Mouse (Mus musculus): ENCODE results near the gene Gpbar1. TPM values are rescaled to one million over a fixed set of nuclear protein-coding genes. Genes with fewer than 3 reads are reported as not detected.

Gene Gpbar1
- total RNA-seq, 1 experiment from 2014 or later: not detected

DNA sequence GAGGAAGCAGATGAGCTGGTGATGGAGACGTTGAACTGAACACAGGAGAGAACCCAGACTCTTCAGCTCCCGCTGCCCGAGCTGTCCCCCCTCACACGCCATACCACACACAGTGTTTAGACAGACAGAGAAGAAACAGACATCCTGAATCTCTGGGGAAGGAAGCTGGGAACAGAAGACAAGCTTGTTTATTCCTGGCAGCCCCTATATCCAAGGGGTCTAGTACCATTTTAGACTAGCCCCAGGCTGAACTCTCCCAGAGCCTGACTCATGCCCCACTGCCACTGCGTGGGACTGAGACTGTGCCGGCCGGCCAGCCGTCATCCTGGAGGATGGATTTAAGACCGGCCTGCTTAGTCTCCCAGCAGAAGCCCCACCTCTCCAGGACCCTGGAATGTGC, 3.3 kb upstream of the Gpbar1 start:
- no peak; the same call in 1 of the 2 replicates for ATAC-seq (replicated peaks; ENCODE audit: low read depth, poor library complexity, severe bottlenecking)

DNA sequence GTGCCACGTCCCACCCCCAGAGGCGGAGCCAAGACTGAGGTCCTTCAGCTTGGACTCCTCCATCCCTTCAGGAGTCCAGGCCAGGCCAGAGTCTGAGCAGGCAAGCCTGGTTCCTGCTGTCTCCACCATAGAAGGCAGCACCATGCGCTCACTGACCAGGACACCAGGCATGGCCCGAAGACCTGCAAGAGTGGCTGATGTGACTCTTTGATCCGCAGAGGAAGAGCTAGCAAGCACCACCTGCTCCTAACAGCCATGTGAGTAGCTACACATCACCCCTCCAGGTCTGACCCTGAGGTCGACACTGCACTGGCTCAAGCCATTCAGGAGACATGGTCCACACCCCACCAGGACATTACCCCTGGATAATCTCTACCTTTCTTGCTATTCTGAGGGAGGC, 1.3 kb upstream of the Gpbar1 start:
- ATAC-seq (replicated peaks; ENCODE audit: low read depth, poor library complexity, severe bottlenecking): no peak

DNA sequence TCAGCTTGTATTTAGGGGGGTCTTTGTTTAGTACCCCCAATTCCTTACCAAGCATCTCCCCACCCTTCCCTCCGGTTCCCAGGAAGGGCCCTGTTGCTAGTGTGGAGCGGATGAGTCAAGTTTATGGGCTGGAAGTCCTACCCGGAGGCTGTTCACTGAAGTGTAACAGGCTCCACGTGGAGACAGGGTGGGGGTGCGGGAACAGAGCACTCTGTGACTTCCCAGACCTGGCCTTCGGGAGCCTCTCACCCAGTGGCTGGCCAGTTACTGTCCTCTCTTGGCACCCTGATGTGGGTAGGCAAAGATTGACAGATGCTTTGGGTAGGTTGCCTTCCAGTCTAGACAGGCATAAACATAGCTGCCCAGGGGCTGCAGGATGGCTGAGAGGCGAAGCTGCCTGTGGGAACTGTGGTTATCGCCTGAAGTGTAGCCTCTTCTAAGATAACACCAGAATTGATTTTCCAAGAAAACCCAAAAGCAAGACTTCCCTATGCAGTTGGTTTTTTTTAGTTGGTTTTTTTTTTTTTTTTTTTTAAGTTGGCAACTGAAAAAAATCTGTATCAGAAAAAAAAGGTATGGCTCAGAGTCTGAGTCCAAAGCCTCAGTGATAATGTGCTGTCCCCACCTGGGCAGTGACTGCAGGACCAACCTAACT, 340 bp upstream of the Gpbar1 start:
- ATAC-seq (replicated peaks; ENCODE audit: low read depth, poor library complexity, severe bottlenecking): no peak

DNA sequence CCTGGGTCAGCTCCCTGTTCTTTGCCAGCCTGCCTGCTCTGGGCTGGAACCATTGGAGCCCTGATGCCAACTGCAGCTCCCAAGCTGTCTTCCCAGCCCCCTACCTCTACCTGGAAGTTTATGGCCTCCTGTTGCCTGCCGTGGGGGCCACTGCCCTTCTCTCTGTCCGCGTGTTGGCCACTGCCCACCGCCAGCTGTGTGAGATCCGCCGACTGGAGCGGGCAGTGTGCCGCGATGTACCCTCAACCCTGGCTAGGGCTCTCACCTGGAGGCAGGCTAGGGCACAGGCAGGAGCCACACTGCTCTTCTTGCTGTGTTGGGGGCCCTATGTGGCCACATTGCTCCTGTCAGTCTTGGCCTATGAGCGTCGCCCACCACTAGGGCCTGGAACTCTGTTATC, 638 bp downstream of the Gpbar1 start:
- no peak for ATAC-seq (replicated peaks; ENCODE audit: low read depth, poor library complexity, severe bottlenecking)

DNA sequence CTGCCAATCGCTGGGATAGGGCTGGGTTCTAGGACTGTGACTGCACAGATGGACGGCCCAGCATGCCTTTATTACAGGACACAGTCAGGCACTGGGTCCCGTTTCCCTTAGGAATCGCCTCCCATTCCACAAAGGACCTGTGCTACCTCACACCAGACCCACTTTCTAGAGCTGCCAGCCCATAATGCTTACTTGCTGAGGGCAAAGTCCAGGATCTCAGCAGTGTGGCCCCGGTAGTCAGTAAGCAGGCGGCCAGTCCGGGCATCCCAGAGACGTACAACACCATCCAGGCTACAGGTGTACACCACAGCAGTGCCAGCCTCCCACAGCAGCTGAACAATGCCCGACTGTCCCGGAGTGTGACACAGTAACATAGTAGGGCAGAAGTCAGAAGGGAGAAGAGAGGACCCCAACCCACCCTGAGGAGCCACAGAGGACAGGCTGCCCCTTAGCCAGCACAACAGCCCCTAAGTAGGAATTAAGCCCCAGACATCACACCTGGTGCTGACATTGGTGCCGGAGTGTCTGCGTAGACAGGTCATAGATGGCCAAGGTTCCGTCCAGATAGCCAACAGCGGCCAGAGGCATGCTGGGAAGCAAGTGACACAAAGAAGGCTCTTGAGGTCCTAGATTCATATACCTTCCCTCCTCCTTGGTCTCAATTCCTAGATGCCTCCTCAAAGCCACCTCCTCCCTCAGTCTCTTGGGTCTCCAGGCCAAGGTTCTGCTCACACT, 2.4 kb downstream of the Gpbar1 start:
- ATAC-seq (replicated peaks; ENCODE audit: low read depth, poor library complexity, severe bottlenecking): no peak

DNA sequence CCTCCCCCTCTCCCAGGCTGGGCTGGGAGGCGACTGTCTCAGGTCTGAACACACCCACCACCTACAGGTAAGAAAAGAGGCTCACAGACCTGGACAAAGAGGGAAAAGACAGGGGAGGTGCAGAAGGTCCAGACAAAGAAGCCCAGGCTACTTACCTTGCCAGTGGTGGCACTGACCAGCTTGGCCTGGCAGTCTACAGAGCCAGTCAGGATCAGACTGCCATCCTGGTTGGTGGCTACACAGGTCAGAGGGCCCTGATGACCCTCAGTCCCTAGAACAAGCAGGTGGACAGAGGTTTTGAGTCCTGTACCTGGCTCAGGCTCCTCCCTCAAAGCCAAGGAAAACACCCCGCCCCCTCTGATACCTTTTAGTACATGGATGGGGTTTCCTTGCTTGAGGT, 3.0 kb downstream of the Gpbar1 start:
- no peak for ATAC-seq (replicated peaks; ENCODE audit: low read depth, poor library complexity, severe bottlenecking)

DNA sequence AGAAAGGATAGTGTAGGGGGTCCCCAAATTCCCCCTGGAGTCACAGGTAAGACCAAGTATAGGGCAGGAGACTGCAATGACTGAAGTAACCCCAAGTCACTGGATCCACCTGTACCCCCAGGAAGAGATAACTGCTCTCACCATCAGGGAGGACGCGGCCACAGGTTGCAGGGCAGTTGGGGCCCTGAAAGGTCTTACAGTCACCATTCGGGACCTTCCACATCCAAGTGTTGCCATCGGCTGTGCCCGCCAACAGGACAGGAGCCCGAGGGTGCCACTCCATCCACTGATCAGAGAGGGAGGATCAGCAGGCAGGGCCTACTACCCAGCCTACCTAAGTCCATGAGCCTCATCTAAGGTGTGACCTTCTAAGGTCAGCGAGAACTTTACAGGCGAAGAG, 3.5 kb downstream of the Gpbar1 start:
- ATAC-seq (replicated peaks; ENCODE audit: low read depth, poor library complexity, severe bottlenecking): no peak

DNA sequence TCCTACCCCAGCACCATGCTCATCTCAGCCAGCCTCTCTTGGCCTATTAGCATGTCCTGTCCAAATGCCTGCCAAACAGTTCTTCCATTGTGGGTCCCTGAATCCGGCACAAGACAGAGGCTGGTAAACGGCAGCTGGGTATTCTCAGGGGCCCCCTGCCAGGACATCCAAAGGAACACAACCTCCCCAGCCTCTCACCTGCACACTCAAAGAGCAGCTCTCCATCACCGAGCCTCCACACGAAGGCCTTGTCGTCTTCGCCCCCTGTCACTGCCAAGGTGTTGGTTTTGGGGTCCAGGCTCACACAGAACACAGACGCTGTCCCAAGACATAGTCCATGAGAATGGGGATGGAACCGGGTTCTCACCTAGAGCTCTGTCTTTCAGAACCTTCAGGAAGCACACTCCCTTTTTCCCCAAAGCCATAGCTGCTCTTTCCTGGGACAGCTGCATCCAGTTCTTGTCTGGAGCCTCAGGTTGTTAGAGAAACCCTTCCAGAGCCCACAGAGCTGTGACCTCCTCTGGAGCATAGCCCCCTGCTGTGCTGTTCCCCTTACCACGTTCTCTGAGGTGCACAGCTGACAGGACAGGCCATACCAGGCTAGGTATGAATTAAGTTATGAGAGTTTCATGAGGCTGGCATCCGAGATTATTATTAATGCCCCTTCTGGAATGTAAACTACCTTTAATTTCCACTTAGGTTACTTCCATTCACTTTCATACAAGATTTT, 4.7 kb downstream of the Gpbar1 start:
- no peak for ATAC-seq (replicated peaks; ENCODE audit: low read depth, poor library complexity, severe bottlenecking)

DNA sequence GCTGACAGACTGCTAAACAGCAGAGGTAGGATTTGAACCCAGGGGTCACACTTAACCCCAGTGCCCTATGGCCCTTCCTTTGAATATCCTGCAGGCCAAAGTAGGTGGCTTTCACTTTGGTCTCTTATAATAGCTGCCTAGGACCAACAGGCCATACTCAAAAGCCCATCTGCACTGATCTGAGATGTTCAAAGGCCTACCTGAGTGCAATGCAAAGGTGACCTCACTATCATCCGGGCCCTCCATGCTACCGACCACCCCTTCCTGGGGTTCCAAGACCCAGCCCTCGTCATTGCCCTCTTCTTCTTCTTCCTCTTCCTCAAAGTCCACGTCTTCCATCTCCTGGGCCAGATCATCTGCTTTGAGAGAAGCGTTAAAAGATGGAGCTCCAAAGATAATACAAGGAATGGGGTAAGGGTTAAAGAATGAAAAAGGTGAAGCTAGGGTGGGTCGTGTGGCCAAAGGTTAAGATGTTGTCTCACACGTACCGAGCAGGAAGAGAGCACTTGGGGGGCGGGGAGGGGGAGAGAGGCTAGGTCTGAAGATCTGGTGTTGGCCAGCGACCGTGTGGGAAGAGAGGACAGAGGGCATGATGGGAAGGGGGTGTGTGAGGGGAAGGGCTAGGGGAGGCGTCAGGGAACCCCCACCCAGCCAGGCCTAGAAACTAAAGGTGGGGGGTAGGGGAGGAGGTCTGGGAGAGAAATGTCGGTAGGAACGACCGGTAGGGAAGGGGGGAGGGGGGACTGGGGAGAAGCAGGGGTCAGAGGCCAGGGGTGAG, 5.5 kb downstream of the Gpbar1 start:
- peak; percentile 31 for ATAC-seq (replicated peaks; ENCODE audit: low read depth, poor library complexity, severe bottlenecking)

DNA sequence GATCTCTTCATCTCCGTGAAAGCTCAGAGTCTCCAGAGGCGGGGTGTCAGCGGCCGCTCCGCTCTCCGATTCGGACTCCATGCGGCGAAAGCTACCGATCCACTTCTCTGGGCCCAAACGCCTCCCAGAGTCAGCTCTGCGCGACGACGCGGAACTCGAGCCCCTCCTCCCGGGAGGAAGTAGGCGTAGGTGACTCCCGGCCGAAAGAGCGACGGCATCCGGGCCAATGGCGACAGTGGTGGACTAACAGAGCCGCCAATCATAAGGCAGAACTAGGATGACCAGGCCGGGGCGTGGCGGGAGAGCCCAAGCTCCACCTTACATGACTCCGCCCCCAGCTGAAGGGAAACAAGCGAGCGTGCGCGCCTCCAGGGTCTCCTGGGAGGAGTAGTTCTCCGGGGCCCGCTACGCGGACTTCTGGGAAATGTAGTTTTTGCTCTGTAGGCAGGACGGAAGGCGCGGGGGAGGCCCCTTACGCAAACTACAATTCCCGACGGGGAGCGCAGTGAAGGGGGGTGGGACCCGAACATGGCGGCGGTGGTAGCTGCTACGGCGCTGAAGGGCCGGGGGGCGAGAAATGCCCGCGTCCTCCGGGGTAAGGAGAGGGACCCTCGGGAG, 6.3 kb downstream of the Gpbar1 start, which contains the start of the genes Aamp and Pnkd:
TSS of gene Aamp (minus strand) at position 196 of the 618 bp plus-strand sequence.
TSS of gene Pnkd (plus strand) at position 388 of the 618 bp plus-strand sequence.
- ATAC-seq (replicated peaks; ENCODE audit: low read depth, poor library complexity, severe bottlenecking): peak; percentile 90

DNA sequence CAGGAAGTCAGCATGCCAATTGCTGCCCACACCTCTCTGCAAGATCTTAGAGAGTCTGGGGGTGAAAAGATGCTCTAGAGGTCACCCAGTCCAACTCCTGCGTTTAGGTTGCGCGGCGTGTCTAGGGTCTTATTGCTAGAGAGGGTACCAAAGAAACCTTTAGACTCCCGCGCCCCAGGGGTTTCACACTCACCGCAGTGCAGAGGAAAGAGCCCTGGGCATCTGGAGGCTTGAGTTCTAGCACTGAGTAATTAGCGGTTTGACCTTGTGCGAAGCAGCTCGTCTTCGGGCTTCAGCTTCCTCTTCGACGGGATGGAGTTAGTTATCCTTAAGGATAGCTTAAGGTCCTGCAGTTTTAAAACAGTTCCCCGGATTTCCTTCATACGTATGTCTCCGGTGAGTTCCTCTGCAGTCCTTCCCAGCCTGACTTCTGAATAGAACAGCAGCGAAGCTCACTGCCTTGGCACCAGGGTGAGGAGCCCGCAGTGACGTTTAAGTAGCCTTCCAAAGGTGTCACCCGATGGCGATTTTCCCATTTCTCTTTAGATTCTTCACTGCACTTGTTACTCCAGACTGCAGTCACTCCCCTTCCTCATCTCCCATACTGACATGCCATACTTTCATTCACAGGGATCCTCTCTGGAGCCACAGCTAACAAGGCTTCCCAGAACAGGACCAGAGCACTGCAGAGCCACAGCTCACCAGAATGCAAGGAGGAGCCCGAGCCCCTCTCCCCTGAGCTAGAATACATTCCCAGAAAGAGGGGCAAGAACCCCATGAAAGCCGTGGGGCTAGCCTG, 7.1 kb downstream of the Gpbar1 start:
- 0 out of 2 replicates have a peak, but pooled peaks have one; percentile 1 for ATAC-seq (replicated peaks; ENCODE audit: low read depth, poor library complexity, severe bottlenecking)

DNA sequence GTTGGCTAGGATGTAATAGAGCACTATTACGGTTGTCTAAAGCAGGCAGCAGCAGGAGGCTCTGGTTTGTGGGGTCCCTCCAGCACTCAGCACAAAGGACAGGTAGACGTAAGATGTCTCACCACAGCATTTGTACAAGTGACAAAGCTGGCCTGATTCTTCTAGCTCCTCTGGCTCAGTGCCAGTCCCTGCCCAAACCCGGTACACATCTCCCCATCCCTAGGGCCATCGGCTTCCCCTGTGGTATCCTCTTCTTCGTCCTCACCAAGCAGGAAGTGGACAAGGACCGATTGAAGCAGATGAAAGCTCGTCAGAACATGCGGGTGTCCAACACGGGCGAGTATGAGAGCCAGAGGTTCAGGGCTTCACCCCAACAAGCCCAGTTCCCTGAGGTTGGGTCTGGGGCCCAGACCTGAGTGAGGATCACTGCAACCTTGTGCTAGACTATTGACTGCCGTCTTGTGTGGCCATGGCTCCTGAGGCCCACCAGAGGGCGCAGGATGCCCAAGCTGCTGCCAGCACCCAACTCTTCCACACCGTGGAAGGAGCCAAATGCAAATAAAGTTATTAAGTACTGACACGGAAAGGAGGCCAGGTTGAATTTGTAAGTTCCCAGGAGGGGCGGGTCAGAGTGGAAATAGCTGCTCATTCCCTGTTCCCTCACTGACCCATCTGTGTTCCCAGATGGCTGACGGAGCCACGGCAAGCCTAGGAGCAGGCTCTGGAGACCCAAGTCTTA, 8.7 kb downstream of the Gpbar1 start:
- peak; percentile 30; the same call in 1 of the 2 replicates for ATAC-seq (replicated peaks; ENCODE audit: low read depth, poor library complexity, severe bottlenecking)

DNA sequence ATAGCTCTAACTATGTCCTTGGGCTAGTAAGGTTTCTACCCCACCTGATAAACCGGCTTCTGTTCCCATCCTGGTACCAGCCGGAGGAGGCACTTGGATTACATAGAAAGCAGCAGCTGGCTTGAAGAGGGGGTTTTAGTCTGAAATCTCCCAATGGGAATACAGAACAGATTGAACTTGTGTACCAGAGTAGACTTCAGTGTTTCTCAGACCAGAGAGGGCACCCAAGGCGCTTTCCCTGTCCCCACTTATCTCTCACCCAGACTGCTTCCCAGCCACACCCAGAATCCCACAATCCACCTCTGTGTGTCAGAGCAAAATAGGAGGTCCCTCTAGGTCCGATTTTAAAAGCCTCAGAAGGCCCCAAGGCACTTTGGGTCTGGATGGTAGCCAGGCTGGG, 10.0 kb downstream of the Gpbar1 start:
- ATAC-seq (replicated peaks; ENCODE audit: low read depth, poor library complexity, severe bottlenecking): no peak

DNA sequence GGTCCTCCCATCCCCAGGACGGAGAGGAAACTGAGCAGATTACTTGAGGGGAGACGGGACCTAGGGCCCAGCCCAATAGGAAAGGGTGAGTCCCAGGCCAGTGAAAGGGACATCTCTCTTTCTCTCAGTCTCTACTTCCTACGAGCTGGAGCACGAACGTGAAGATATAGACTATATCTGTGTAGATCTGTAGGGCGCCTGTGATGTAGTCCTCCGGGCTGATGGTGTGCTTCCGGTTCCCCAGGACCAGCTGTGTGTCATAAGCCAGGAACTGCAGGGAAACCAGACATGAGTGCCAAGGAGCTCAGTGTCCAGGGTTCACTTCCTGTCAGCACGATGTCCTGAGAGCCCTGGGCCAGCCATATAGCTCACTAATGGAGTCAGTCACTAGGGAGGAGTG, 10.9 kb downstream of the Gpbar1 start:
- ATAC-seq (replicated peaks; ENCODE audit: low read depth, poor library complexity, severe bottlenecking): no peak

DNA sequence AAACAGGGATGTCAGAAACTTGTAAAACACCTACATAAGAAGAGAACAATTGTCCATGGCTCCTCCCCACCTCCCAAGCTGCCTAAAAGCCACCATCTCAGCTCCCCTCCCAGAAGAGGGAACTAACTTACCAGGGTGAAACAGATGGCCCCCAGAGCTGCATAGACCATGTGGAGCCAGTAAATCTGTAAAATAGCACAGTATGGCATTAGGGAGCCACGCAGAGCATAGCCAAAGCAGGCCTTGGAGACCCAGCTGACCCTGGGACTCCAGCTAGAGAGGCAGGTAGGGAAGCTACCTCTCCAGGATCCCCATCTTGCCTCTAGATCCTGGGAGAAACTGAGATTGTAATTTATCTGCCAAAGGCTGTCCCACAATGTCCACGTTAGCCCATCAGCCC, 11.4 kb downstream of the Gpbar1 start:
- no peak for ATAC-seq (replicated peaks; ENCODE audit: low read depth, poor library complexity, severe bottlenecking)

DNA sequence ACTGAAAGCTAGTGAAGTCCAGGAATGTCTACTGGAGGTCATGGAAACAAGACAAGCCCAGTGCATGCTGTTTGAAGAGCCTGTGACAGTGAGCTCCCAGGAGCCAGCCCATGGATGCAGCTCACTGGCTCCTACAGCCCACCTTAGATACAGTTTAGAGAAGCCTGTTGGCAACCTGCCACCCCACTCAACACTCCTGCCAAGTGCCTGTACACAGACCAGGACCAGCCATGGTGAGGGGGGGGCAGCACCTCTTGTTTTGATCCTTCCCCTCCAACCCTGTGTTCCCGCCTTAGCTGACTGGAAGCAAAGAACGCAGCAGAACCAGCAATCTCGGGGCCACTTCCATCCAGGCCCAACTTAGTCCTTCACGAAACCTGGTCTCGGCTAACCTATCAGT, 11.8 kb downstream of the Gpbar1 start:
- no peak for ATAC-seq (replicated peaks; ENCODE audit: low read depth, poor library complexity, severe bottlenecking)

DNA sequence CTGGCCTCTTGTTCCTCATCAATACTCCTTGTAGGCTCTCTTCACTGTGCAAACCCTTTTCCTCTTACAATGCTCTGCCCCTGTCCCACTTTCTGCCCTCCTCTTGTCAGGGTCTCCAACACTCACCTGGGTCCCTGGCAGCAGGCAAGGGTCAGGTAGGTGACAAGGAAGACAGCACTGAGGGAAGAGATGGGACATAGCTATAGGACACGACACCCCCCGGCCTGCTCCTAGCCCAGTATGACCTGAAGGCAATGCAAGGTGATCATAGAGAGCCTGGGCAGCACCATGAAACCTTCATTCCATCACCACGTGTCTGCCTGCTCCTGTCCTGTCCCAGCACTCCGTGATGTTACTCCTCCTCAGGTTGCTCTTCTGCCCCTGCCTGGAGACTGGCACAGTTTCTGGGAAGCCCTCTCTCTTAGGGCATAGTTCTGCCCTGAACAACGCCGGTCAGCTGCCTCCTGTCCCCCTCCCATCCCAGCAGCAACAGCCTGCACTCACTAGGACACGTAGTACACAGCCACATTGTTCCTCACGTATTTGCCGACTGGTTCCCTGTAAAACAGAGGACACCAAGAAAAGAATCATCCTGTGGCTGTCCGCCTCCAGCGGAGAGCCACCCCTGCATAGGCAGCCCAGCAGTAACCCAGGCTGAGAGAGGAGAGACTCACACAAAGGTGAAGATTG, 14.1 kb downstream of the Gpbar1 start:
- no peak for ATAC-seq (replicated peaks; ENCODE audit: low read depth, poor library complexity, severe bottlenecking)
